Comparison of ENCODE assay signal across 7 mouse cellular contexts in genomic region chr10:58652418-58653394, GRCm38 (mm10). TPM values are rescaled to one million over a fixed set of nuclear protein-coding genes. Genes with fewer than 3 reads are reported as not detected.
DNase-seq lines count a peak whose midpoint lies in the region; ATAC-seq lines count a peak whose summit lies in the region.

No protein-coding gene starts in this region.

- no peak overlapping the region for H3K9ac ChIP-seq in hindbrain, embryonic 13.5 days
- no peak overlapping the region for H3K9ac ChIP-seq in midbrain, embryonic 12.5 days (replicated peaks)

- no peak overlapping the region for H3K4me3 ChIP-seq in hindbrain, embryonic 13.5 days
- H3K4me3 ChIP-seq in midbrain, embryonic 12.5 days: no peak overlapping the region

- peak; percentile 38; the same call in 1 of the 2 replicates for ATAC-seq in hindbrain, embryonic 13.5 days (ENCODE audit: low FRiP score)
- peak; percentile 52 for ATAC-seq in midbrain, embryonic 12.5 days (ENCODE audit: low FRiP score, low read depth)

- 0 out of 2 replicates have a peak overlapping the region, but pooled peaks have one; percentile 44 for H3K27ac ChIP-seq in hindbrain, embryonic 13.5 days
- no peak overlapping the region for H3K27ac ChIP-seq in midbrain, embryonic 12.5 days (replicated peaks)

- H3K4me2 ChIP-seq in hindbrain, embryonic 13.5 days: peak overlapping the region; percentile 38
- H3K4me2 ChIP-seq in midbrain, embryonic 12.5 days (replicated peaks): peak overlapping the region; percentile 38

- peaks cover 23% of the 10 kb centered on the region for H3K4me1 ChIP-seq in hindbrain, embryonic 13.5 days (replicated peaks)
- peaks cover 21% of the 10 kb centered on the region for H3K4me1 ChIP-seq in midbrain, embryonic 12.5 days

- WGBS in hindbrain, embryonic 13.5 days: 38% methylated on average over 10 of the region's 10 CpGs
- 23% methylated on average over 10 of the region's 10 CpGs for WGBS in midbrain, embryonic 12.5 days

- peak; percentile 52 for DNase-seq in ZHBTc4 (ENCODE audit: low read depth, low spot score)
- DNase-seq in embryo, embryonic 9.5 days (ENCODE audit: extremely low spot score): peak; percentile 49
- no peak for DNase-seq in urinary bladder, postnatal 10 days (ENCODE audit: low spot score)
- no peak for DNase-seq in frontal cortex, adult 2 months (ENCODE audit: extremely low spot score in 1 of 2, low spot score in 1 of 2)
- DNase-seq in right cerebral cortex, postnatal 4 days: no peak

- H3K9me3 ChIP-seq in hindbrain, embryonic 13.5 days: 0 out of 2 replicates have a peak, but pooled peaks cover 4% of the 10 kb centered on the region
- no peaks in the 10 kb centered on the region for H3K9me3 ChIP-seq in midbrain, embryonic 12.5 days

- H3K36me3 ChIP-seq in hindbrain, embryonic 13.5 days: no peaks in the 10 kb centered on the region
- no peaks in the 10 kb centered on the region for H3K36me3 ChIP-seq in midbrain, embryonic 12.5 days

- H3K27me3 ChIP-seq in hindbrain, embryonic 13.5 days: peaks cover 4% of the 10 kb centered on the region; the same call in 1 of the 2 replicates
- no peaks in the 10 kb centered on the region for H3K27me3 ChIP-seq in midbrain, embryonic 12.5 days

RNA-seq across cellular contexts. Expression of gene Edar, which starts 22.7 kb away (rescaled TPM):
- polyA plus RNA-seq in hindbrain, embryonic 13.5 days (2015; fragmentation: Nextera tagmentation; extraction: Ambion mirVana): 0.16 and 0.21 TPM in 2 replicates
- 0.33 and 0.34 TPM in 2 replicates for polyA plus RNA-seq in midbrain, embryonic 12.5 days (2016; fragmentation: Nextera tagmentation; extraction: Ambion mirVana)
- polyA plus RNA-seq in frontal cortex, adult 2 months (2012; rRNA removed): 0.66 and 0.84 TPM in 2 replicates

Comparison
In these comparisons a context has a peak if more than half of its experiments do, and no peak if none do; other contexts are left out.
1. DNase-seq: peak in ZHBTc4 (single experiment) and embryo, embryonic 9.5 days (single experiment); none in urinary bladder, postnatal 10 days (single experiment), frontal cortex, adult 2 months (0 of 2) and right cerebral cortex, postnatal 4 days (single experiment).